Mouse (Mus musculus) gastrocnemius, postnatal 14 days (tissue): Measurements from ENCODE around the gene Mastl. TPM values are rescaled to one million over a fixed set of nuclear protein-coding genes. Genes with fewer than 3 reads are reported as not detected.

ENCODE experiments used
- DNase-seq: peaks from one replicate; pipeline ENCODE4 v3.0.0; 2021; ENCODE audit warnings: mixed read lengths
- intact Hi-C: fragments of 180-260 bp; cut with DNase I; formaldehyde crosslinking; loops from one replicate; pipeline ENCODE4 v1.15.1; 2025; ENCODE audit warnings: low total_unique reads
- long read RNA-seq, 2 experiments: library from polyadenylated mRNA; stranded (forward); transcript quantifications; one replicate each; pipeline ENCODE4 v2.0.0; 2021
- total RNA-seq, 2 experiments: library from RNA; stranded (reverse); gene quantifications; 2 replicates each; pipeline ENCODE4 v1.2.3; 2021

Gene Mastl
- total RNA-seq, result 1 to 10 TPM in 1 of 2 experiments, under 1 TPM in 1; 0.86 to 1.2 TPM
- long read RNA-seq, experiment 1, full-length matches to known transcripts, result 1 of 3 reads
- long read RNA-seq, experiment 1, partial matches to known transcripts, result 0 of 3 reads
- long read RNA-seq, experiment 1, other reads (novel, unspliced or antisense), result 2 of 3 reads
- long read RNA-seq, experiment 2, result 0 reads

GRCm38 (mm10) chr2:23155777-23156607 is at the start of gene Mastl, which contains the start of gene Yme1l1:
Gene Mastl (minus strand): TSS chr2:23156024.
Gene Yme1l1 (plus strand): TSS chr2:23156369.
- intact Hi-C loops, result no loop called here
- DNase-seq, result peak; percentile 99

DNA sequence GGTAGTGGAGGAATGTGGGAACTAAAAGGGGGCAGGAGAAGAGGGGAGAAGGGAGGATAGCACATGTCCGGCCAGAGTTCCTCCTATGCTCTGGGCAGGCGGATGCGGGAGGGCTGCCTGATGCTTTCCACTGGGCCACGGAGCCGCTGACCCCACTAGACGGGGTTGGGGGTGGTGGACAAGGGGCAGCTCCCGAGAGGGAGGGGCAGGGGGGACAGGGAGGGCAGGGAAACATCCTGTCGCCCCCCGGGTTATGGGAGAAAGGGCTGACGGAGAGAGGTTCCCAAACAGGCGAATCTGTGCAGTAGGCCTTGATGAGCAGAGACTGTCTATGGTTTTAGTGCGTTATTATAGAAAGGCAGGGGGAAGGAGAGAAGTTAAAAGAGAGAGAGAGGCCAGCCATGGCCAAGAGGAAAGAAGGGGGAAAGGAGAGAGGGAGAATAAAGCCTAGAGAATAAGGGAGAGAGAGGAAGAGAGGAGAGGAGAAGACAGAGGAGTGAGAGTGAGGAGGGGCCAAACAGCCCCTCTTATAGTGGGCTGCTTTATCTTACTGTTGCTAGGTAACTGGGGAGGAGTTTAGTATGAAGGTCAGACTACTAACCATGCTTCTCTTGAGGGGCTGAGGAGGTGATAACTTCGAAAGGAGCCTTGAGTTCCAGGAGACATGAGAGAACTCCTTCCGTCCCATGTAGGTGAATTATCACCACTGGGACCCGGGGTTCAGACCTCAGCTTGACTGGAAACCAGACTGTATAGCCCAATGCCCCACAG is 47.3 kb upstream of the Mastl start:
- no peak for DNase-seq
- intact Hi-C loops, result no loop called here

DNA sequence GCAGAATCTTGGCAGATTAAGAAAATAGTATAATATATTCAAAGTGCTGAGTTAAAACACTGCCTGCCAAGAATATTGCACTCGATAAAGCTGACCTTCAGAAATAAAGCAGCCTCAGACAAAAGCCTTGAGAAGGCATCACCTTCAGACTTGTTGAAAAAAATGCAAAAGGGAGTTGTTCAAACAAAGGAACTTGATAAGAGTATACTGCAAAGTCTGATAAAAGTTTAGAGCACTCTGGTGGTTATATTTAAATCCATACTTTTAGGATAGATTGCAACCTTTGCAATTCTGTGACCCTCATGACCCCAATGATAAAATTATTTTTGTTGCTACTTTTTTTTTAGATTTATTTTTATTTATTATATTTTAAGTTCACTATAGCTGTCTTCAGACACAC is 45.2 kb upstream of the Mastl start:
- intact Hi-C loops, result no loop called here
- DNase-seq, result no peak

GRCm38 (mm10) chr2:23194366-23194765 is 38.5 kb upstream of the Mastl start:
- intact Hi-C loops, result no loop called here
- no peak for DNase-seq

- intact Hi-C loops, result no loop called here
- no peak for DNase-seq
These were observed 16.5 kb upstream of the Mastl start for GRCm38 (mm10) chr2:23172305-23172704.

DNA sequence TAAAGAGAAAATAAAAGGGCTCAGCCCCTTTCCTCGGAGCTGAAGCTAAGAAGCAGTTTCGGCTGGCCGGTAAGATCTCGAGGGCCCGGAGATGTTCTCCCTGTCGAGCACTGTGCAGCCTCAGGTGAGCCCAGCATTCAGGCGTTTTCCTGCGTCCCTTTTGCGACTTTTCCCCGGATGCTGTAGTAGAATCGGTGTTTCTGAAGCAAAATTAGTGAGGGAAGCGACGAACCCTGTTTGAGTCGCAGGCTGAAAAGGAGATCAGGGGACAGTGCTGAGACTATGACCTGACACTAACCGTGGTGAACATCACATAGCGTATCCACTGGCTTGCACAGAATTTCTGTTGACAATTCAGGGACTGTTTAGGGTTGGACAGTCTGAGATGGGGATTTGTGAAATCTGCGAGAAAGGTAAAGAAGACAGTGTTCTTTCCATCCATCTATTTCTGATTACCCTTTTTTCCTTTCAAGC is 821 bp upstream of the Mastl start:
- DNase-seq, result no peak
- intact Hi-C loops, result no loop called here

- intact Hi-C loops, result no loop called here
- DNase-seq, result no peak
These were observed 614 bp downstream of the Mastl start for GRCm38 (mm10) chr2:23155199-23155621.

DNA sequence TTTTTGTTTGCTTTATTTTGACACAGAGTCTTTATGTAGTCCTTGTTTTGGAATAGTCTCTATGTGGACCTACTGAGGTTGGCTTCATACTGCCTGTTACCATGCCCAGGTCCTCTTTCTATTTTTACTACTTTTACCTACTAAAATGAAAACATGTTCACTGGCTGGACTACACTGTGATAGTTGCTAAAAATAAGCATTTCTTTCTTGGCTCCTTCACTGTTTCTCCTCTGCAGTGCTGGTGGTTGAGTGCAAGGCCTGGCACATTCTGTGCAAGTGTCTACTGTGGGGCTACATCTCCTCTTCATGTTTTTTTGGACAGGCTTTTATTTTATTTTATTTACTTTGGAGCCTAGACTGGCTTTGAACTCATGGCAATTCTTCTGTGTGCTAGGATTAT is 36.3 kb downstream of the Mastl start:
- no peak for DNase-seq
- intact Hi-C loops, result no loop called here

- intact Hi-C loops, result no loop called here
- no peak for DNase-seq
These were observed 53.6 kb downstream of the Mastl start for GRCm38 (mm10) chr2:23102266-23102665.

GRCm38 (mm10) chr2:23097028-23097427 is 58.8 kb downstream of the Mastl start:
- DNase-seq, result no peak
- intact Hi-C loops, result no loop called here

DNA sequence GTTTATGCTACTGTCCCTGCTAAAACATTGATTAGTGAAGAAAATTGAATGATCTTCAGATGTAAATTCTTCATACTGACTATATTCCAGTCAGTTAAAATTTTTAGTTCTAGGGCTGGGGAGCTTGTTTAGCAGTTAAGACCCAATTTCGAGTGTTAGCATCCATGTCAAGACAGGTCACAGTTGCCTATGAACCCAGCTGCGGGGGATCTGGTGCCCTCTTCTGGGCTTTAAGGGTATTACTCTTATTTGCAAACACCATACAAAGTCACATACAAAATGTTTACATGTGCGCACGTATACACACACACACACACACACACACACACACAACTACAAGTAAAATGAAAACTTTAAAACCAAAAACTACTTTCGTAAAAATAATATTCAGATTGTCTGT is 63.6 kb downstream of the Mastl start:
- DNase-seq, result no peak
- intact Hi-C loops, result no loop called here

DNA sequence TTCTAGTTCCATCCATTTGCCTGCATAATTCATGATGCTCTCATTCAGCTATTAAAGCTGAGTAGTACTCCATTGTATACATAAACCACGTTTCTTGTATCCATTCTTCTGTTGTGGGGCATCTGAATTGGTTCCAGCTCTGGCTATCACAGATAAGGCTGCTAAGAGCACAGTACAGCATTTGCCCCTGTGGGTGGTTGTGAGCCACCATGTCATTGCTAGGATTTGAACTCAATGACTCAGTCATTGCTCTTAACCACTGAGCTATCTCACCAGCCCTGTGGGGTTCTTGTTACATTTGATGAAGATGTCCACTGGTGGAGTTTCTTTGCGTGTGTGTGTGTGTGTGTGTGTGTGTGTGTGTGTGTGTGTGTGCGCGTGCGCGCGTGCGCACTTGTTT is 71.3 kb downstream of the Mastl start:
- intact Hi-C loops, result no loop called here
- no peak for DNase-seq

DNA sequence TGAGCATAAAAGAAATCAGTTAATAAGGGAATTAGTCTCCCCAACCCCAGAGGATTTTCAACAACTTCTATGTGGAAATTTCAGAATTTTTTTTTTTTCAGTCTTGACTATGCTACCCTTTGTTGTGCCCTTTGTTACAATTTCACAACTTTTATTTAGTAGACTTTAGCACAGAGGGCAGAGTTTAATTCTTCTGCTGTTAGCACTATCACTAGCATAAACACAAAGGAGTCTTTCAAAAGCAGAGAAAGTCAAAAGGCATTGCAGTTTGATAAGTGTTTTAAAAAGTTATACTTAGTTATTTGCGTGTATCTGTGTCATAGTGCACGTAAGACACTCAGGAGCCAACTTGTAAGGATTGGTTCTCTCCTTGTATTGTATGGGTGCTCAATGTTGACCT is 77.2 kb downstream of the Mastl start:
- intact Hi-C loops, result no loop called here
- DNase-seq, result no peak

DNA sequence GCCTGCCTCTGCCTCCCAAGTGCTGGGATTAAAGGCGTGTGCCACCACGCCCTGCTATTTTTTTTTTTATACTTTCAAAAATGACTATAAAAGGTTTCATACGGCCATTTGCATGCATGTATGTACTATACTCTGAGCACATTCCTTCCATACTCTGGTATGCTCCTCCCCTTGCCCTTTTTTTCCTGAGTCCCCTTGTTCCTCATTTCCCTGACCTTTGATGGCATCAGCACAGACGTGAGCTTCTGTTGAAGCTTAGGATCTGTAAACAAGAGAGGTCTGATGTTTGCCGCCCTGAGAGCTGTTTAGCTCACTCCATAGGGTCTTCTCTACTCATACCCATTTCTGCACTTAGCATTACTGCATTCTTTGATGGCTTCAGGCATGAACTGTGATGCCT is 78.1 kb downstream of the Mastl start:
- DNase-seq, result no peak
- intact Hi-C loops, result no loop called here

GRCm38 (mm10) chr2:23076783-23077182 is 79.0 kb downstream of the Mastl start:
- DNase-seq, result no peak
- intact Hi-C loops, result no loop called here

- intact Hi-C loops, result no loop called here
These were observed 80.0 kb downstream of the Mastl start for GRCm38 (mm10) chr2:23075846-23076245.

DNA sequence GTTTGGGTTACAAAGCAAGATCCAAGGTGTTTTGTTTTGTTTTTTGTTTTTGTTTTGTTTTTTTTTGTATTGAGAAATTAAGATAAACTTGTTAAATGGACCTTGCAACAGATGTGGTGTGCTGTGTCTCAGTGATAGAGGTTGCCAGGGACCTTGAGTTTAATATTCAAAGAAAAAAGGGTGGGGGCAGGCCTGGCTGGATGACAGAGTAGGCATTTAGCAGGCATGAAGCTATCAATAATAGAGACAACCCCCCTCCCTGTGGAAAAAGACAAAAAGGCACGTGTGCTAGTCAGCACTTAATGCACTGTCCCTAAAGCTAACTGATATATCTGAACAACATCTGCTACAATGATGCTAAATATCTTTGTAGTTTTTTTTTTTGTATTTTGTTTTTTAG is 84.4 kb downstream of the Mastl start:
- intact Hi-C loops, result no loop called here
- DNase-seq, result no peak

More at GRCm38 (mm10) chr2:23075846-23076245, 80.0 kb downstream of the Mastl start:
- DNase-seq, result no peak

- DNase-seq, result no peak
- intact Hi-C loops, result no loop called here
These were observed 85.3 kb downstream of the Mastl start for GRCm38 (mm10) chr2:23070491-23070890.

GRCm38 (mm10) chr2:23068894-23069744 is 86.7 kb downstream of the Mastl start:
- DNase-seq, result peak; percentile 95
- intact Hi-C loops, result loop anchor here (10.0 kb wide), 1 partner anchor 174 kb away; the partner anchor contains the start of gene Pdss1
